Comparison of ENCODE assay signal across 34 mouse cellular contexts in the genomic region with DNA sequence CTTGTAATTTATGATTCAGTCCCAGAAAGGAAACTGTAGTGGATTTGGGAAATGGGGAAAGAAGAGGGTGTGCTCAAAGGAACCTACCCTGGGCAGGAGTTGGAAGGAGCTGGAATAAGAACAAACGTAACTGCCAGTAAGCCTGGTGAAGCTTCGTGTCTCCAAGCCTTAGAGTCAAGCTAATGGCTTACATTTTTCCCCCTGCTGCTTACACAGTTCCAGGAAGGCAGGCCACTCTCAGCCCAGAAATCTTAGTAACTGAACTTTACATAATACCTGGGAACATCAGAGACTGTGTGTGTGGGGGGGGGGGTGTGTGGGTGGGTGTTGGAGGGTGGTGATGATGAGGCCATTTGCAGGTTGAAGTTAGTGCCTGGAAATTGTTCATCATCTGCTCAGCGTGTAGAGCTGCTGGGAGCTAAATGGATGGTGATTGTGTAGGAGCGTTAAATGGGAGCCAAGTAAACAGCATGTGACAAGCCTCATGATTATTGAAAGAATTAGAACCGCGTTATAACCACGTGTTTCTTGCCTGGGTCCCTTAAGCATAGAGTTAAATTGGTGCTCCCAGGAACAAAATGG.
"Had no signal": no experiment of that assay in that cellular context is flagged by ENCODE, and none has a peak within 500 bp of the region (broad histone marks: within the 10 kb centered on the region; RNA-seq: fewer than 3 reads in every experiment).

No protein-coding gene starts in this region.

- H3K36me3 ChIP-seq: heart, embryonic 12.5 days; heart, embryonic 13.5 days; heart, embryonic 15.5 days; hindbrain, embryonic 10.5 days; hindbrain, embryonic 12.5 days; hindbrain, embryonic 13.5 days; hindbrain, embryonic 15.5 days; intestine, embryonic 15.5 days; kidney, embryonic 15.5 days had no signal

- H3K27me3 ChIP-seq: heart, embryonic 12.5 days; heart, embryonic 13.5 days; heart, embryonic 15.5 days; hindbrain, embryonic 12.5 days; hindbrain, embryonic 13.5 days; hindbrain, embryonic 15.5 days; intestine, embryonic 15.5 days; kidney, embryonic 15.5 days had no signal

- ATAC-seq: hindbrain, embryonic 16.5 days; hindbrain, postnatal 0 days; inflammation-experienced regulatory T-cells, adult 6 months; intestine, embryonic 15.5 days; intestine, embryonic 16.5 days; intestine, postnatal 0 days had no signal

- H3K27ac ChIP-seq: heart, embryonic 13.5 days; heart, embryonic 15.5 days; hindbrain, embryonic 10.5 days; hindbrain, embryonic 12.5 days; hindbrain, embryonic 13.5 days; hindbrain, embryonic 14.5 days; hindbrain, embryonic 15.5 days; hindbrain, postnatal 0 days; intestine, embryonic 15.5 days; kidney, embryonic 15.5 days; kidney, postnatal 0 days; layer of hippocampus, adult 2 months; left cerebral cortex, adult 2 months had no signal

- H3K9ac ChIP-seq: heart, embryonic 12.5 days; heart, embryonic 13.5 days; heart, embryonic 15.5 days; hindbrain, embryonic 12.5 days; hindbrain, embryonic 13.5 days; hindbrain, embryonic 14.5 days; hindbrain, embryonic 15.5 days; intestine, embryonic 15.5 days; kidney, embryonic 15.5 days had no signal

- H3K4me3 ChIP-seq: heart, embryonic 12.5 days; heart, embryonic 13.5 days; heart, embryonic 15.5 days; hindbrain, embryonic 10.5 days; hindbrain, embryonic 12.5 days; hindbrain, embryonic 13.5 days; hindbrain, embryonic 15.5 days; intestine, embryonic 15.5 days; kidney, embryonic 15.5 days; layer of hippocampus, adult 2 months; left cerebral cortex, adult 2 months had no signal

- H3K4me1 ChIP-seq: heart, embryonic 12.5 days; heart, embryonic 13.5 days; heart, embryonic 15.5 days; hindbrain, embryonic 10.5 days; hindbrain, embryonic 13.5 days; hindbrain, embryonic 15.5 days; intestine, embryonic 15.5 days had no signal

- DNase-seq: heart, postnatal 10 days; heart, postnatal 14 days; heart, postnatal 36 days; heart, postnatal 4 days; kidney, adult 11 months; kidney, adult 18-20 months; kidney, adult 2 months; kidney, adult 9 months; kidney, postnatal 10 days; kidney, postnatal 14 days; kidney, postnatal 25 days; kidney, postnatal 36 days; kidney, postnatal 4 days; layer of hippocampus, adult 9-11 months; layer of hippocampus, postnatal 36 days had no signal

- H3K9me3 ChIP-seq: heart, embryonic 12.5 days; heart, embryonic 13.5 days; heart, embryonic 15.5 days; hindbrain, embryonic 10.5 days; hindbrain, embryonic 12.5 days; hindbrain, embryonic 13.5 days; hindbrain, embryonic 15.5 days; intestine, embryonic 15.5 days; kidney, embryonic 15.5 days had no signal

- H3K4me2 ChIP-seq: heart, embryonic 11.5 days; heart, embryonic 12.5 days; heart, embryonic 13.5 days; heart, embryonic 15.5 days; hindbrain, embryonic 12.5 days; hindbrain, embryonic 13.5 days; hindbrain, embryonic 14.5 days; hindbrain, embryonic 15.5 days; intestine, embryonic 15.5 days; kidney, embryonic 15.5 days had no signal
